Mouse (Mus musculus) embryonic fibroblast, embryonic 13.5 days (primary cell): ENCODE measurements at regions not wholly inside any gene's neighbourhood (a gene's known extent, or its start where the extent isn't known, plus 50 kb on each side); places are given as distances from the start of the nearest gene placed in this dataset.
"Not testable (repeated sequence)": the region's sequence is repeated elsewhere in the genome, so short reads cannot be mapped to it uniquely, and the experiment has no call there.

ENCODE experiments used
- CTCF ChIP-seq: IDR thresholded peaks from 2 replicates; pipeline ENCODE4 v1.5.1; 2011; ENCODE audit warnings: mild to moderate bottlenecking, control low read depth, low read length, moderate library complexity, borderline replicate concordance; ENCODE audit not compliant: insufficient read depth
- POLR2A ChIP-seq: IDR thresholded peaks from 2 replicates; pipeline ENCODE4 v1.6.1; 2011; ENCODE audit warnings: low read depth, mild to moderate bottlenecking, control low read depth, low read length, moderate library complexity

DNA sequence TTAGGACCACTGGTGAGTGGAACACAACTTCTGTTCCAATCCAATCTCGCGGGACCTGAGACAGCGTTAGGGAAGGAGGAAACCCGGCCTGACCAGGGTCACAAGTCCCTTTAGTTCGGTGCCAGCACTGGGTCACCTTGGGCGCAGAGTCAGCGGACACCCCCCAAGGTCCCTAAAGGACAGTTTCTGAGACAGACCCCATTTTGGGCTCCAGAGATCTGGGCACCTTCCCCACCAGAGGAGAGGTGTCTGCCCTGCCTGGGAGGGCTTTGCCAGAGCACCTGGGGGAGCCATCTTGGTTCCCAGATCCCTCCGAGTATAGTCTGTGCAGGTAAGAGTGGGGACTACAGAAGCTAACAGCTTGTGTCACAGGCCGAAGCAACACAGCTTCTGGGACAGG lies 270.5 kb upstream of the Impg1 start:
- TF ChIP-seq CTCF, POLR2A: not testable (repeated sequence)
